Mouse (Mus musculus) myocyte (in vitro differentiated cells): ENCODE measurements around the gene Map4k3. TPM values are rescaled to one million over a fixed set of nuclear protein-coding genes. Genes with fewer than 3 reads are reported as not detected.
A peak's percentile ranks its signal among the peaks of the same experiment; 100 is the strongest.

ENCODE experiments used
- H3K27me3 ChIP-seq: one replicate; pipeline ENCODE4 v1.6.1; 2011; ENCODE audit not compliant: control insufficient read depth, insufficient read depth, insufficient read length
- H3K36me3 ChIP-seq: one replicate; pipeline ENCODE4 v1.6.1; 2011; ENCODE audit not compliant: control insufficient read depth, insufficient read depth
- H3K4me2 ChIP-seq: one replicate; pipeline ENCODE4 v1.6.1; 2011; ENCODE audit warnings: low read depth, control low read depth
- H3K4me3 ChIP-seq: one replicate; pipeline ENCODE4 v1.5.1; 2011; ENCODE audit warnings: mild to moderate bottlenecking, control low read depth, moderate library complexity
- H3K79me2 ChIP-seq: one replicate; pipeline ENCODE4 v1.6.1; 2011; ENCODE audit not compliant: control insufficient read depth, insufficient read depth
- H3ac ChIP-seq: one replicate; pipeline ENCODE4 v1.6.1; 2011; ENCODE audit not compliant: control insufficient read depth, insufficient read length
- CEBPB ChIP-seq: IDR thresholded peaks from 2 replicates; pipeline ENCODE4 v1.6.1; 2011; ENCODE audit warnings: mild to moderate bottlenecking, moderate library complexity; ENCODE audit not compliant: poor library complexity, insufficient read depth, severe bottlenecking
- E2F4 ChIP-seq: IDR thresholded peaks from one replicate; pipeline ENCODE4 v1.6.1; 2011; ENCODE audit warnings: mild to moderate bottlenecking, control low read depth, moderate library complexity; ENCODE audit not compliant: insufficient read depth
- MAX ChIP-seq: IDR thresholded peaks from one replicate; pipeline ENCODE4 v1.6.1; 2011; ENCODE audit warnings: low read depth, mild to moderate bottlenecking, control low read depth
- MYOD1 ChIP-seq, 3 experiments: IDR thresholded peaks; one replicate each; pipeline ENCODE4 v1.6.1; 2011; ENCODE audit warnings: control low read depth in 2 of 3, low read depth in 2 of 3, mild to moderate bottlenecking in 2 of 3, moderate library complexity in 1 of 3; ENCODE audit not compliant: insufficient read length in 2 of 3, control insufficient read depth in 1 of 3
- MYOG ChIP-seq, 3 experiments: IDR thresholded peaks; one replicate each; pipeline ENCODE4 v1.6.1; 2011; ENCODE audit warnings: control low read depth in 2 of 3, low read depth in 2 of 3, mild to moderate bottlenecking in 2 of 3; ENCODE audit not compliant: insufficient read length in 2 of 3, control insufficient read depth in 1 of 3, insufficient read depth in 1 of 3
- POLR2A ChIP-seq: IDR thresholded peaks from one replicate; pipeline ENCODE4 v1.6.1; 2011; ENCODE audit warnings: low read depth, mild to moderate bottlenecking, control low read depth, moderate library complexity; ENCODE audit not compliant: insufficient read length
- POLR2AphosphoS2 ChIP-seq: IDR thresholded peaks from one replicate; pipeline ENCODE4 v1.6.1; 2011; ENCODE audit warnings: low read depth, control low read depth; ENCODE audit not compliant: insufficient read length
- REST ChIP-seq: IDR thresholded peaks from one replicate; pipeline ENCODE4 v1.6.1; 2011; ENCODE audit warnings: mild to moderate bottlenecking, control low read depth, moderate library complexity; ENCODE audit not compliant: insufficient read depth, insufficient read length
- SRF ChIP-seq: IDR thresholded peaks from one replicate; pipeline ENCODE4 v1.6.1; 2011; ENCODE audit warnings: low read depth; ENCODE audit not compliant: control insufficient read depth, insufficient read length
- TCF12 ChIP-seq: IDR thresholded peaks from one replicate; pipeline ENCODE4 v1.6.1; 2011; ENCODE audit warnings: mild to moderate bottlenecking, control low read depth; ENCODE audit not compliant: poor library complexity, insufficient read depth, severe bottlenecking
- TCF3 ChIP-seq: IDR thresholded peaks from one replicate; pipeline ENCODE4 v1.6.1; 2011; ENCODE audit warnings: low read depth, control low read depth; ENCODE audit not compliant: insufficient read length
- USF1 ChIP-seq: IDR thresholded peaks from one replicate; pipeline ENCODE4 v1.6.1; 2011; ENCODE audit warnings: low read depth, mild to moderate bottlenecking, control low read depth, moderate library complexity
- polyA plus RNA-seq: library from polyadenylated mRNA; unstranded; fragments of >200 nt; fragmentation: generic; extraction: Trizol; gene quantifications from one replicate; pipeline ENCODE4 v1.2.1, GENCODE M21; 2012; ENCODE audit warnings: missing spikeins

Map4k3 gene
- polyA plus RNA-seq, 1 experiment: 2.8 TPM

- no peak overlapping the region for H3K4me2 ChIP-seq
- H3ac ChIP-seq: no peak overlapping the region
- peaks cover 4% of the 10 kb centered on the region for H3K79me2 ChIP-seq
- no peaks in the 10 kb centered on the region for H3K36me3 ChIP-seq
- H3K27me3 ChIP-seq: no peaks in the 10 kb centered on the region
- no peak overlapping the region for H3K4me3 ChIP-seq
- TF ChIP-seq MYOD1 (IDR thresholded peaks at IDR 0.05; ENCODE audit: control insufficient read depth in 1 of 3, insufficient read length in 2 of 3, low read depth in 2 of 3) (no peak), POLR2AphosphoS2 (no peak), MAX (no peak), MYOG (IDR thresholded peaks at IDR 0.05; ENCODE audit: control insufficient read depth in 1 of 3, insufficient read depth in 1 of 3, insufficient read length in 2 of 3, low read depth in 2 of 3) (no peak), USF1 (no peak), SRF (no peak), REST (no peak), POLR2A (no peak), TCF12 (no peak), CEBPB (no peak), TCF3 (no peak)
These were observed 65.3 kb downstream of the Map4k3 start for GRCm38 (mm10) chr17:80662836-80663620.

DNA sequence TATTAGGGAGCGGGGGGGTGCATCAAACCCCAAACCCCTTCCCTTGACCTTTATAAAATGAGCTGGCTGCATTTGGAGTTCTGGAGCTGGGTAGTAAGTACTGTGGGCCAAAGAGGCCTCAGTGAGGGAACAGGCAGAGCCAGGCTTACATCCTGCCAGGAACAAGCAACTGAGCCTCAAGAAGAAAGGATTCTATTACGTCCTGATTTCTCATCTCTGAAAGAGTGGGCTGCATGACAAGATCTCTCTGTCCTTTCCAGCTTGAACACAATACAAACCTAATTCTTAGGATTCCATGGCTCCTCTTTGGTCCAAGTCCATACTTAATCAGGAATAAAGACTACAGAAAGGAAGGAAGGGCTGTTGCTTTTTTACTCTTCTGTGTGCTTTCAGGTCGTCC, 66.4 kb downstream of the Map4k3 start:
- Histone ChIP-seq H3ac (no peak overlapping the region), H3K36me3 (no peaks in the 10 kb centered on the region), H3K4me3 (no peak overlapping the region), H3K4me2 (no peak overlapping the region), H3K27me3 (no peaks in the 10 kb centered on the region), H3K79me2 (peaks cover 3% of the 10 kb centered on the region)
- TF ChIP-seq CEBPB (no peak), REST (no peak), MYOG (IDR thresholded peaks at IDR 0.05; ENCODE audit: control insufficient read depth in 1 of 3, insufficient read depth in 1 of 3, insufficient read length in 2 of 3, low read depth in 2 of 3) (no peak), POLR2A (no peak), USF1 (no peak), SRF (no peak), MYOD1 (IDR thresholded peaks at IDR 0.05; ENCODE audit: control insufficient read depth in 1 of 3, insufficient read length in 2 of 3, low read depth in 2 of 3) (no peak), MAX (no peak), E2F4 (no peak), POLR2AphosphoS2 (no peak), TCF3 (no peak), TCF12 (no peak)

DNA sequence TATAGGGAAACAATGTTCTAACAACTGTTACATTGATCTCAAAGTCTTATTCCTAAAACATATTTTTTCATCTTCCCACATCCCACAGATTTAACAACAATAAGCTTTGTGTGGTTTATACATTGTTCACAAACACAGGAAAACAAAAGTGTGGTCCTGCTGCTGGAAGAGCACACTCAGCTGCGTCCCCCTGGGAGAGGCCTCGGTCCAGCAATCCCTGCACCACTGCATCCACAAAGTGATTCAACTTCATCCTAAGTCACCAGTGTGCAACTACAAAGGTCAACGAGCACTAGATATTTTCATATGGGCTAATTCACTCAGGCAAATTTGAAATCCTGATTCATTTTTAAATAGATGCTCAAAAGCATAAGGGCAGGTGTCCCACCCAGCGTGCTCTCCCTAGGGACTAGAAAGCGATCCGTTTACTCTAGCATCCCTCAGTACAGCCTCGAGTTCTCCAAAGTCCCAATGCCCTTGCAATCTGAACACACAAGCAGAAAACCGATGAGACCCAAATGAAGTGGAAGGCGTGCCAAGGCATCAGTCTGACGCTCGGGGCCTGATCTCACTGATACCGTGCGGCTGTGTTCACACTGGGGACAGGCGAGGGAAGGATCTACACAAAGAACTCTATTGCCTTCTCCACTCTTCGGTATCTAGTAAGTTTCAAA, 67.4 kb downstream of the Map4k3 start:
- Histone ChIP-seq H3ac (no peak overlapping the region), H3K27me3 (no peaks in the 10 kb centered on the region), H3K36me3 (no peaks in the 10 kb centered on the region), H3K79me2 (no peaks in the 10 kb centered on the region), H3K4me3 (no peak overlapping the region), H3K4me2 (no peak overlapping the region)
- TF ChIP-seq MYOG (IDR thresholded peaks at IDR 0.05; ENCODE audit: control insufficient read depth in 1 of 3, insufficient read depth in 1 of 3, insufficient read length in 2 of 3, low read depth in 2 of 3): no peak
- no peak for TF ChIP-seq E2F4
- no peak for TF ChIP-seq POLR2A

- Histone ChIP-seq H3K4me3 (no peak overlapping the region), H3ac (no peak overlapping the region), H3K36me3 (no peaks in the 10 kb centered on the region), H3K79me2 (no peaks in the 10 kb centered on the region), H3K27me3 (no peaks in the 10 kb centered on the region), H3K4me2 (no peak overlapping the region)
- TF ChIP-seq TCF3: no peak
- no peak for TF ChIP-seq CEBPB
- TF ChIP-seq MYOD1 (IDR thresholded peaks at IDR 0.05; ENCODE audit: control insufficient read depth in 1 of 3, insufficient read length in 2 of 3, low read depth in 2 of 3): peak in 2 of 3 experiments; percentile 38 to 44
These were observed 68.1 kb downstream of the Map4k3 start for GRCm38 (mm10) chr17:80660234-80660633.

- no peaks in the 10 kb centered on the region for H3K27me3 ChIP-seq
- no peak overlapping the region for H3K4me3 ChIP-seq
- H3ac ChIP-seq: no peak overlapping the region
- no peaks in the 10 kb centered on the region for H3K79me2 ChIP-seq
- no peaks in the 10 kb centered on the region for H3K36me3 ChIP-seq
- TF ChIP-seq MYOG (IDR thresholded peaks at IDR 0.05; ENCODE audit: control insufficient read depth in 1 of 3, insufficient read depth in 1 of 3, insufficient read length in 2 of 3, low read depth in 2 of 3) (no peak), REST (no peak), TCF3 (no peak), CEBPB (no peak), MYOD1 (IDR thresholded peaks at IDR 0.05; ENCODE audit: control insufficient read depth in 1 of 3, insufficient read length in 2 of 3, low read depth in 2 of 3) (no peak), E2F4 (no peak), TCF12 (no peak), POLR2AphosphoS2 (no peak), USF1 (no peak), MAX (no peak), POLR2A (no peak), SRF (no peak)
- H3K4me2 ChIP-seq: no peak overlapping the region
These were observed 68.5 kb downstream of the Map4k3 start for GRCm38 (mm10) chr17:80659821-80660220.
